13 mouse cellular contexts compared by ENCODE assay signal in the genomic region with DNA sequence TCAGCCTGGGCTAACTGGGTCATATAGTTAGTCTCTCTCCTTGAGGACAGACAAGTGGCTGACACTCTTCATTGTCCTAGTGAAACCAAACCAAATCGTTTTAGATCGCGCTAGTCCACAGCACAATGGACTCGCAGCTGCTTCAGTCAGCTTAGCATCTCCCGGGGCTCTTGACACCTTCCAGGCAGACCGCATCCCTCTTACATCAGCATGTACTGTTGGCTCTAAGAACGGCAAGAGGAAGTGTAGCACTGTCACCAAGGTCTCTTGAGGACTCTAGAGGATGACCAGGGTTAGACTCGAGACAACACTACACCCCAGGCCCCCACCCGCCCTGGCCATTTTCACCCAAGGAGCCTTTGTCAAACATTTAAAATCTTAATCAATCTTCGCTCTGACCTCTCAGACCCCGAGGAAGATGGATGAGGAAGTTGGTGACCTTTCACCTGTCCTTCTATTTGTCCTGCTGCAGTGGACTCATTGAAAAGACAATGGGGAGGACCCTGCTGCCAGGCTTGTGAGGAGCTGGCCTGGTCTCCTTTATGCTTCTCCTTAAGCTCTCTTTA. TPM values are rescaled to one million over a fixed set of nuclear protein-coding genes. Genes with fewer than 3 reads are reported as not detected.
DNase-seq lines count a peak whose midpoint lies in the region; ATAC-seq and TF ChIP-seq lines count a peak whose summit lies in the region.
"Had no signal": no experiment of that assay in that cellular context is flagged by ENCODE, and none has a peak within 500 bp of the region (broad histone marks: within the 10 kb centered on the region; RNA-seq: fewer than 3 reads in every experiment).

No protein-coding gene starts in this region.

- H3K4me3 ChIP-seq in layer of hippocampus, adult 2 months: peak overlapping the region; percentile 31
- H3K4me3 ChIP-seq in forebrain, embryonic 16.5 days (replicated peaks; ENCODE audit: low read length): peak overlapping the region; percentile 6
- H3K4me3 ChIP-seq in midbrain, embryonic 12.5 days: 0 out of 2 replicates have a peak overlapping the region, but pooled peaks have one; percentile 1

- H3K9ac ChIP-seq in forebrain, embryonic 16.5 days (replicated peaks; ENCODE audit: low read depth, low read length): peak overlapping the region; percentile 35
- H3K9ac ChIP-seq in midbrain, embryonic 12.5 days (replicated peaks): no peak overlapping the region

- H3K4me2 ChIP-seq in forebrain, embryonic 16.5 days (ENCODE audit: low read length): peak overlapping the region; percentile 63
- peak overlapping the region; percentile 51 for H3K4me2 ChIP-seq in midbrain, embryonic 12.5 days (replicated peaks)

- H3K36me3 ChIP-seq in forebrain, embryonic 16.5 days (ENCODE audit: control insufficient read depth, insufficient read depth): peaks cover 3% of the 10 kb centered on the region; the same call in 1 of the 2 replicates
- peaks cover 10% of the 10 kb centered on the region; the same call in 1 of the 2 replicates for H3K36me3 ChIP-seq in midbrain, embryonic 12.5 days

- no peaks in the 10 kb centered on the region for H3K27me3 ChIP-seq in forebrain, embryonic 16.5 days (replicated peaks; ENCODE audit: control insufficient read depth, insufficient read depth, low read length)
- H3K27me3 ChIP-seq in midbrain, embryonic 12.5 days: peaks cover 5% of the 10 kb centered on the region; the same call in 1 of the 2 replicates
- H3K27me3 ChIP-seq: Patski had no signal

- peaks cover 81% of the 10 kb centered on the region for H3K4me1 ChIP-seq in forebrain, embryonic 16.5 days (replicated peaks; ENCODE audit: control insufficient read depth, insufficient read depth, low read length)
- H3K4me1 ChIP-seq in midbrain, embryonic 12.5 days: peaks cover 92% of the 10 kb centered on the region

- ATAC-seq in forebrain, embryonic 16.5 days: no peak
- peak; percentile 65 for ATAC-seq in midbrain, embryonic 12.5 days (ENCODE audit: low FRiP score, low read depth)
- no peak for ATAC-seq in activated CD4-positive, CD25-positive, alpha-beta regulatory T cell, adult 4 months
- ATAC-seq: Patski had no signal

- no peaks in the 10 kb centered on the region for H3K9me3 ChIP-seq in forebrain, embryonic 16.5 days (ENCODE audit: control insufficient read depth, low read length)
- H3K9me3 ChIP-seq in midbrain, embryonic 12.5 days: no peaks in the 10 kb centered on the region

- TF ChIP-seq CTCF in layer of hippocampus, adult 2 months (conservative IDR thresholded peaks at IDR 0.05): no peak

- no peak for DNase-seq in layer of hippocampus, adult 2 months (ENCODE audit: low spot score in 2 of 2)
- DNase-seq in layer of hippocampus, postnatal 36 days: no peak
- no peak for DNase-seq in lung, postnatal 25 days (ENCODE audit: low spot score)
- DNase-seq in heart, adult 8-10 months (ENCODE audit: low spot score): no peak
- DNase-seq in lung, postnatal 4 days: no peak
- DNase-seq: gastrocnemius, postnatal 10 days; kidney, postnatal 4 days; liver; lung, postnatal 36 days had no signal

- WGBS in forebrain, embryonic 16.5 days: 6% methylated on average over 11 of the region's 11 CpGs
- WGBS in midbrain, embryonic 12.5 days: 9% methylated on average over 11 of the region's 11 CpGs

- H3K27ac ChIP-seq in layer of hippocampus, adult 2 months: peak overlapping the region; percentile 81
- H3K27ac ChIP-seq in forebrain, embryonic 16.5 days (ENCODE audit: low read length): no peak overlapping the region
- H3K27ac ChIP-seq in midbrain, embryonic 12.5 days (replicated peaks): peak overlapping the region; percentile 78

RNA-seq across cellular contexts. Expression of a gene that starts 12.3 kb away (rescaled TPM):
- total RNA-seq in layer of hippocampus, adult 2 months (2021): 100 to 1,000 TPM; 334 to 340 TPM
- 100 to 1,000 TPM; 298 to 325 TPM for total RNA-seq in layer of hippocampus, postnatal 36 days (2021)
- 76.4 and 89.5 TPM in 2 replicates for polyA plus RNA-seq in forebrain, embryonic 16.5 days (2015; fragmentation: Nextera tagmentation; extraction: Ambion mirVana)
- polyA plus RNA-seq in midbrain, embryonic 12.5 days (2016; fragmentation: Nextera tagmentation; extraction: Ambion mirVana): 32.9 and 39.4 TPM in 2 replicates
- total RNA-seq in heart, adult 8-10 months (2022): 10 to 100 TPM; 28.3 to 42.7 (median 36.0) TPM
- polyA plus RNA-seq in activated CD4-positive, CD25-positive, alpha-beta regulatory T cell, adult 4 months (2017; shearing (Covaris generic)): under 1 TPM in 1 of 2 experiments, not detected in 1; 0.12 TPM

Comparison
In these comparisons a context has a peak if more than half of its experiments do, and no peak if none do; other contexts are left out.
1. RNA of a gene that starts 12.3 kb away (total RNA-seq): 334 to 340 TPM in layer of hippocampus, adult 2 months and 298 to 325 TPM in layer of hippocampus, postnatal 36 days; 28.3 to 42.7 TPM in heart, adult 8-10 months; every median in the first group is over 4 times any median in the second.
2. Peak in every context shown above with its lines, with median percentiles within 50 percentile points of each other: H3K4me3 ChIP-seq.